Comparison of ENCODE assay signal across 8 mouse cellular contexts in genomic region chr4:126325281-126325861, GRCm38 (mm10). TPM values are rescaled to one million over a fixed set of nuclear protein-coding genes. Genes with fewer than 3 reads are reported as not detected.
DNase-seq lines count a peak whose midpoint lies in the region; ATAC-seq and TF ChIP-seq lines count a peak whose summit lies in the region.

Gene Tekt2 (minus strand): TSS chr4:126325688.

- H3K27me3 ChIP-seq in limb, embryonic 14.5 days (ENCODE audit: control insufficient read depth, insufficient read depth, low read length), result no peaks in the 10 kb centered on the region
- H3K27me3 ChIP-seq in testis, adult 2 months (ENCODE audit: control insufficient read depth, insufficient read depth, low read length), result no peaks in the 10 kb centered on the region

- H3K4me3 ChIP-seq in lung, adult 2 months (replicated peaks; ENCODE audit: extremely low read depth, low read depth, low read length), result peak within 1 kb of the TSS; percentile 10
- peak within 1 kb of the TSS; percentile 20 for H3K4me3 ChIP-seq in limb, embryonic 14.5 days (replicated peaks; ENCODE audit: low read length)
- peak within 1 kb of the TSS; percentile 82 for H3K4me3 ChIP-seq in testis, adult 2 months (ENCODE audit: control insufficient read depth, low read depth, low read length)

- H3K36me3 ChIP-seq in limb, embryonic 14.5 days (ENCODE audit: control insufficient read depth, insufficient read depth, low read length), result no peaks in the 10 kb centered on the region
- H3K36me3 ChIP-seq in testis, adult 2 months (ENCODE audit: control insufficient read depth, insufficient read depth, low read length), result no peaks in the 10 kb centered on the region

- TF ChIP-seq POLR2A in lung, adult 2 months (IDR thresholded peaks at IDR 0.05; ENCODE audit: borderline replicate concordance, extremely low read depth, low read depth, low read length), result no peak
- TF ChIP-seq POLR2A in limb, embryonic 14.5 days (IDR thresholded peaks at IDR 0.05; ENCODE audit: borderline replicate concordance, extremely low read depth, insufficient read depth, insufficient read length), result no peak
- peak; percentile 79; the same call in 1 of the 2 replicates for TF ChIP-seq POLR2A in testis, adult 2 months (IDR thresholded peaks at IDR 0.05; ENCODE audit: control insufficient read depth, low read depth, low read length)

- ATAC-seq in limb, embryonic 14.5 days (ENCODE audit: low FRiP score, low read depth), result peak; percentile 41

- H3K4me1 ChIP-seq in lung, adult 2 months (ENCODE audit: control insufficient read depth, insufficient read depth, low read length), result peaks cover 4% of the 10 kb centered on the region; the same call in 1 of the 2 replicates
- H3K4me1 ChIP-seq in limb, embryonic 14.5 days (ENCODE audit: control insufficient read depth, insufficient read depth, low read length), result peaks cover 28% of the 10 kb centered on the region
- H3K4me1 ChIP-seq in testis, adult 2 months (ENCODE audit: control insufficient read depth, insufficient read depth, low read length), result peaks cover 16% of the 10 kb centered on the region

- 20% methylated on average over 23 of the region's 23 CpGs for WGBS in lung, adult 2 months
- WGBS in limb, embryonic 14.5 days, result 4% methylated on average over 23 of the region's 23 CpGs

- H3K9me3 ChIP-seq in limb, embryonic 14.5 days (ENCODE audit: control insufficient read depth, low read length), result no peaks in the 10 kb centered on the region

- no peak for TF ChIP-seq CTCF in lung, adult 2 months (IDR thresholded peaks at IDR 0.05; ENCODE audit: insufficient read depth, low read length)
- TF ChIP-seq CTCF in testis, adult 2 months (IDR thresholded peaks at IDR 0.05; ENCODE audit: control insufficient read depth, insufficient read depth, insufficient replicate concordance, low read depth, low read length), result no peak

- H3K4me2 ChIP-seq in limb, embryonic 14.5 days (replicated peaks; ENCODE audit: low read depth, low read length, severe bottlenecking), result peak within 1 kb of the TSS; percentile 44

- peak within 1 kb of the TSS; percentile 28 for H3K9ac ChIP-seq in limb, embryonic 14.5 days (ENCODE audit: low read depth, low read length, severe bottlenecking)

- peak; percentile 10 for DNase-seq in cerebellum, adult 8-10 months
- DNase-seq in cerebellum, adult 11 months, result no peak
- DNase-seq in lung, adult 2 months, result no peak
- no peak for DNase-seq in lung, postnatal 14 days
- DNase-seq in limb, embryonic 14.5 days (ENCODE audit: low spot score), result peak; percentile 54
- DNase-seq in left cerebral cortex, adult 9 months (ENCODE audit: low spot score in 2 of 2), result no peak
- DNase-seq in layer of hippocampus, adult 9-10 months (ENCODE audit: low spot score), result no peak

- H3K27ac ChIP-seq in limb, embryonic 14.5 days (replicated peaks; ENCODE audit: low read depth, low read length), result peak within 1 kb of the TSS; percentile 63
- H3K27ac ChIP-seq in testis, adult 2 months (ENCODE audit: control insufficient read depth, insufficient read depth, low read depth, low read length), result peak within 1 kb of the TSS; percentile 50

RNA-seq across cellular contexts. Expression of gene Tekt2, which starts in this region (rescaled TPM):
- polyA plus RNA-seq in lung, adult 2 months (2012; rRNA removed), result 12.9 and 18.6 TPM in 2 replicates
- polyA plus RNA-seq in limb, embryonic 14.5 days (2012; rRNA removed), result 48.9 and 52.5 TPM in 2 replicates
- 14.4 and 18.7 TPM in 2 replicates for polyA plus RNA-seq in limb, embryonic 14.5 days (2014; fragmentation: Nextera tagmentation; extraction: Ambion mirVana)
- polyA plus RNA-seq in testis, adult 2 months (2012; rRNA removed), result 507 and 517 TPM in 2 replicates

Comparison
In these comparisons a context has a peak if more than half of its experiments do, and no peak if none do; other contexts are left out.
1. DNase-seq: peak in cerebellum, adult 8-10 months (single experiment) and limb, embryonic 14.5 days (single experiment); none in cerebellum, adult 11 months (single experiment), lung, adult 2 months (single experiment), lung, postnatal 14 days (single experiment), left cerebral cortex, adult 9 months (0 of 2) and layer of hippocampus, adult 9-10 months (single experiment).
2. H3K4me3 ChIP-seq: peak in every context shown above with its lines; median percentile 82 in testis, adult 2 months; 20 in limb, embryonic 14.5 days; 10 in lung, adult 2 months.